Mouse (Mus musculus): ENCODE data around the gene Chad. TPM values are rescaled to one million over a fixed set of nuclear protein-coding genes. Genes with fewer than 3 reads are reported as not detected.

Chad gene
- polyA plus RNA-seq, 1 experiment from 2014 or later = 0.54 TPM

GRCm38 (mm10) chr11:94570612-94571011 is 5.8 kb downstream of the Chad start:
- Histone ChIP-seq H3K9me3 (no peaks in the 10 kb centered on the region), H3K4me3 (no peak overlapping the region), H3K27me3 (peaks cover 7% of the 10 kb centered on the region), H3K4me1 (replicated peaks) (no peaks in the 10 kb centered on the region), H3K36me3 (no peaks in the 10 kb centered on the region), H3K9ac (no peak overlapping the region), H3K27ac (replicated peaks) (no peak overlapping the region), H3K4me2 (no peak overlapping the region)
- no peak for ATAC-seq (ENCODE audit: low FRiP score, low read depth)
- 30% methylated on average over 9 of the region's 9 CpGs for WGBS

GRCm38 (mm10) chr11:94571850-94572249 is 7.0 kb downstream of the Chad start:
- 95% methylated on average over 1 of the region's 1 CpGs for WGBS
- no peaks in the 10 kb centered on the region for H3K4me1 ChIP-seq (replicated peaks)
- no peak overlapping the region for H3K4me3 ChIP-seq
- no peaks in the 10 kb centered on the region for H3K36me3 ChIP-seq
- no peak overlapping the region for H3K9ac ChIP-seq
- ATAC-seq (ENCODE audit: low FRiP score, low read depth) = no peak
- no peaks in the 10 kb centered on the region for H3K9me3 ChIP-seq
- no peaks in the 10 kb centered on the region for H3K27me3 ChIP-seq
- no peak overlapping the region for H3K4me2 ChIP-seq
- no peak overlapping the region for H3K27ac ChIP-seq (replicated peaks)

GRCm38 (mm10) chr11:94574560-94574959 is 9.7 kb downstream of the Chad start:
- Histone ChIP-seq H3K4me1 (replicated peaks) (no peaks in the 10 kb centered on the region), H3K9me3 (no peaks in the 10 kb centered on the region), H3K9ac (no peak overlapping the region), H3K4me2 (no peak overlapping the region), H3K36me3 (no peaks in the 10 kb centered on the region), H3K27me3 (no peaks in the 10 kb centered on the region), H3K4me3 (no peak overlapping the region), H3K27ac (replicated peaks) (no peak overlapping the region)
- no peak for ATAC-seq (ENCODE audit: low FRiP score, low read depth)
- 25% methylated on average over 6 of the region's 7 CpGs for WGBS

GRCm38 (mm10) chr11:94575036-94575435 is 10.2 kb downstream of the Chad start:
- H3K4me1 ChIP-seq (replicated peaks) = no peaks in the 10 kb centered on the region
- H3K36me3 ChIP-seq = no peaks in the 10 kb centered on the region
- no peaks in the 10 kb centered on the region for H3K27me3 ChIP-seq
- no peak overlapping the region for H3K4me3 ChIP-seq
- no peaks in the 10 kb centered on the region for H3K9me3 ChIP-seq
- no peak overlapping the region for H3K27ac ChIP-seq (replicated peaks)
- no peak overlapping the region for H3K9ac ChIP-seq
- whole genome bisulfite sequencing = 82% methylated on average over 2 of the region's 2 CpGs
- ATAC-seq (ENCODE audit: low FRiP score, low read depth) = no peak
- no peak overlapping the region for H3K4me2 ChIP-seq

- Histone ChIP-seq H3K4me1 (replicated peaks) (no peaks in the 10 kb centered on the region), H3K4me3 (no peak overlapping the region)
- WGBS = 85% methylated on average over 9 of the region's 9 CpGs
Measured at GRCm38 (mm10) chr11:94576361-94576760, 11.5 kb downstream of the Chad start.

DNA sequence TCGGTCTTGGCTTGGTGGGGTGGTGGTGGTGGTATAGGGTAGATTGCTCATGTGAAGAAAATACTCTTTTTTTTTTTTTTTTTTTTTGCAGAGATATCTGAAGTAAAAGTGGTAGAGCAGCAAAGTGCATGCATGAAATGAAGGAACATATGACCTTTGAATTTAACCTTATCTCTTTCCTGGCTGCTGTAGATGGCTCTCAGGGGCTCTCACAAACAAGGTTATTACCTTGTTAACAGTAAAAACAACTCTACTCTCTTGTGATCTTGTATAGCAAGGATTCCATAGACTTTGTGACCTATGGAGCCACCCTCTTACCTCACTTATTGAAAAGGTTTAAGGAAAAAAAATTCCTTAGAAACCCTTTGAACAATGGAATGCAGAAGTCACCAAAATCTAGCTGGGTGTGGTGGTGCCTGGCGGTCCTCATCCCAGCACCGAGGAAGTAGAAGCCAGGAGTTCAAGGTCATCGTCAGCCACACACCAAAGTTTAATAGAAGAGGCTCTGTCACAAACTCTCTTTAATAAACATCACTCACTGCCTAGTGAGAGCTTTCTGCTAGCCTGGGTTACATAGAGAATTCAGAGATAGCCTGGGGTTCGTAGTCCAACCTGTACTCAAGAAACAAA is 15.4 kb downstream of the Chad start:
- H3K36me3 ChIP-seq = no peaks in the 10 kb centered on the region

More at GRCm38 (mm10) chr11:94576361-94576760, 11.5 kb downstream of the Chad start:
- H3K27me3 ChIP-seq = no peaks in the 10 kb centered on the region
- no peak for ATAC-seq (ENCODE audit: low FRiP score, low read depth)
- H3K9me3 ChIP-seq = no peaks in the 10 kb centered on the region
- H3K27ac ChIP-seq (replicated peaks) = no peak overlapping the region
- H3K4me2 ChIP-seq = no peak overlapping the region
- no peaks in the 10 kb centered on the region for H3K36me3 ChIP-seq
- no peak overlapping the region for H3K9ac ChIP-seq

DNA sequence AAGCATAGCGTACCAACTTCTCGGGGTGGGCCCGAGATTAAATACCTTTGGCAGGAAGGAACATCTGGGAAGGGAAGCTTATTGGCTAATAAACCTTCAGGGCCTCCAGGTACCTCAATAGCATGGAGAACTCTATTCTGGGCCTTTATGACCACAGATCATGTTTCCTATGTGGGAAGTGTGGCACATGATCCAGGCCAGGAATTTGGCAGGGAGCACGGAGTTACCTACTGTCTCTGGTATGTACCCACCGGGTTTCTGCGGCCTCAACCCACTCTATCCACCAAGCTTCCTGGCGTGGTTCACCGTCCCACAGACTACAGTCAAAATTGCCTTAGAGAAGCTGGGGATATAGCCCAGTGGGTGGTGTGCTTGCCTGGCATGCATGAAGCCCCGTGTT is 20.2 kb downstream of the Chad start:
- Histone ChIP-seq H3K36me3 (no peaks in the 10 kb centered on the region), H3K27me3 (no peaks in the 10 kb centered on the region), H3K4me3 (no peak overlapping the region), H3K4me1 (replicated peaks) (no peaks in the 10 kb centered on the region), H3K9ac (no peak overlapping the region), H3K27ac (replicated peaks) (no peak overlapping the region), H3K4me2 (no peak overlapping the region), H3K9me3 (no peaks in the 10 kb centered on the region)
- 95% methylated on average over 9 of the region's 9 CpGs for WGBS
- ATAC-seq (ENCODE audit: low FRiP score, low read depth) = no peak

More for the DNA sequence above, 15.4 kb downstream of the Chad start:
- H3K27me3 ChIP-seq = no peaks in the 10 kb centered on the region
- H3K4me2 ChIP-seq = no peak overlapping the region
- H3K9me3 ChIP-seq = no peaks in the 10 kb centered on the region
- no peak overlapping the region for H3K9ac ChIP-seq
- 93% methylated on average over 5 of the region's 5 CpGs for WGBS
- H3K4me3 ChIP-seq = no peak overlapping the region
- no peak overlapping the region for H3K27ac ChIP-seq (replicated peaks)
- no peak for ATAC-seq (ENCODE audit: low FRiP score, low read depth)
- H3K4me1 ChIP-seq (replicated peaks) = no peaks in the 10 kb centered on the region

DNA sequence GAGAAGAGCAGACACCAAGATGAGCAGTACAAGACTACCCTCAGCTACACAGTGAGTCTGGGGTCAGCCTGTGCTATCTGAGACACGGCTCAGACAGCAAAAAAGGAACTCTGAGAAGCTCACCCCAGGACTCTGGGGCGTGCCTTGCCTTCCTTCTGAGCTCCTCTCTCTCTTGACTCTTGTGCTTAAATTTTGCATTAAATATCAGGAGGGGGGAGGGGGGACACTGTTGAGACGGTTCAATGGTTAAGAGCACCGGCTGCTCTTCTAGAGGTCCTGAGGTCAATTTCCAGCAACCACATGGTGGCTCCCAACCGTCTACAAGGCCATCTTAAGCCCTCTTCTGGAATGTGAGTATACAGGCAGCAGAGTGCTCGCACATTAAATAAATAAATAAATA is 22.7 kb downstream of the Chad start:
- no peaks in the 10 kb centered on the region for H3K9me3 ChIP-seq

DNA sequence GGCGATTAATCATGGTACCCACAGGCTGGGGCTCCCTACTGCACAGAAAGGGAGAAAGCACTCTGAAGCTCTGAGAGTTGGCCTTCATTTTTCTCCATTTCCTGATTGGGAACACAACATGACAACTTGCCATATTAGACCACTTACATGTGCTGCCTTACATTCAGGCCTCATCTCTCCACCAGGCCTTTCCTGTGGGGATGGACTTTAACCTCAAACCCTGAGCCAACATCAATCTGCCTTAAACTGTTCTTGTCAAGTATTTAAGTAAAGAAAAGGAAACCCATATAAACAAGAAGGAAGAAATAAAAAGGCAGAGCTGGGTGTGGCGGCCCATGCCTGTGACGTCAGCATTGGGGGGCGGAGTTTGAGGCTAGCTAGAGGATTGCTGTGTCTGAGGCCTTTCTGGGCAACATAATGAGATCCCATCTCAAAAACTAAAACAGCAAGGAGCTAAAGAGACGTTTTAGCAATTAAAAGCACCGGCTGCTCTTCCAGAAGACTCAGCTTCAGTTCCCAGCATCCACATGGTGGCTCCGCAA is 31.5 kb downstream of the Chad start:
- Histone ChIP-seq H3K36me3 (no peaks in the 10 kb centered on the region), H3K27me3 (0 out of 2 replicates have a peak, but pooled peaks cover 5% of the 10 kb centered on the region), H3K27ac (replicated peaks) (no peak overlapping the region), H3K4me2 (no peak overlapping the region), H3K9ac (no peak overlapping the region), H3K4me3 (no peak overlapping the region), H3K4me1 (replicated peaks) (peaks cover 3% of the 10 kb centered on the region), H3K9me3 (no peaks in the 10 kb centered on the region)
- ATAC-seq (ENCODE audit: low FRiP score, low read depth) = no peak
- WGBS = 72% methylated on average over 7 of the region's 7 CpGs

More for the DNA sequence above, 22.7 kb downstream of the Chad start:
- no peak overlapping the region for H3K4me3 ChIP-seq
- no peak for ATAC-seq (ENCODE audit: low FRiP score, low read depth)
- H3K4me2 ChIP-seq = no peak overlapping the region
- H3K27ac ChIP-seq (replicated peaks) = no peak overlapping the region
- no peaks in the 10 kb centered on the region for H3K36me3 ChIP-seq
- WGBS = 75% methylated on average over 6 of the region's 6 CpGs
- no peak overlapping the region for H3K9ac ChIP-seq
- no peaks in the 10 kb centered on the region for H3K27me3 ChIP-seq
- no peaks in the 10 kb centered on the region for H3K4me1 ChIP-seq (replicated peaks)

DNA sequence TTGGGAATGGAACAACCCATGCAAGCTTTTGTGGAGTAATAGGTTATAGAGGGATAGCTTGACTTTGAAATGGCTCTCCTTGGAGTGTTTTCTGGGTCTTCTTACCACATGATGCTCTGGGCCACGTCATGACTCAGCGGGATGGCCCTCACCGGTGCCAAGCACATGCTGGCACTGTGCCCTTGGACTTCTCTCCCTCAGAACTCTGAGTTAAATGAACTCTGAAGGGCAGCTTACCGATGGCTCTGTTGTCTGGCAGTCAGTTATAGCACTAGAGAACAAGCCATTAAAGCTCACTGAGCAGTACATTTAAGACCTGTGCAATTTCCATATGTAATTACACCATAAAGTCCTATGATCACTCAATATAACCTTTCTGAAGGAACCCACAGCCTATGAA is 32.5 kb downstream of the Chad start:
- H3K4me2 ChIP-seq = no peak overlapping the region
- H3K9ac ChIP-seq = no peak overlapping the region
- H3K9me3 ChIP-seq = no peaks in the 10 kb centered on the region
- no peak overlapping the region for H3K4me3 ChIP-seq
- no peak for ATAC-seq (ENCODE audit: low FRiP score, low read depth)
- H3K27me3 ChIP-seq = peaks cover 8% of the 10 kb centered on the region; the same call in 1 of the 2 replicates
- 66% methylated on average over 4 of the region's 4 CpGs for WGBS
- no peaks in the 10 kb centered on the region for H3K36me3 ChIP-seq
- peaks cover 12% of the 10 kb centered on the region for H3K4me1 ChIP-seq (replicated peaks)
- H3K27ac ChIP-seq (replicated peaks) = no peak overlapping the region

- Histone ChIP-seq H3K9me3 (no peaks in the 10 kb centered on the region), H3K27me3 (peaks cover 8% of the 10 kb centered on the region; the same call in 1 of the 2 replicates), H3K4me2 (no peak overlapping the region), H3K4me3 (no peak overlapping the region), H3K4me1 (replicated peaks) (peaks cover 12% of the 10 kb centered on the region), H3K9ac (no peak overlapping the region), H3K27ac (replicated peaks) (no peak overlapping the region), H3K36me3 (no peaks in the 10 kb centered on the region)
- no peak for ATAC-seq (ENCODE audit: low FRiP score, low read depth)
- 76% methylated on average over 6 of the region's 6 CpGs for WGBS
Measured at GRCm38 (mm10) chr11:94598437-94599120, 33.7 kb downstream of the Chad start.

- Histone ChIP-seq H3K4me3 (no peak overlapping the region), H3K4me2 (peak overlapping the region; percentile 66; the same call in 1 of the 2 replicates), H3K9ac (no peak overlapping the region), H3K27ac (replicated peaks) (no peak overlapping the region), H3K4me1 (replicated peaks) (peaks cover 12% of the 10 kb centered on the region), H3K27me3 (peaks cover 8% of the 10 kb centered on the region; the same call in 1 of the 2 replicates), H3K9me3 (no peaks in the 10 kb centered on the region), H3K36me3 (no peaks in the 10 kb centered on the region)
- WGBS = 91% methylated on average over 7 of the region's 7 CpGs
- no peak for ATAC-seq (ENCODE audit: low FRiP score, low read depth)
Measured at GRCm38 (mm10) chr11:94600447-94600846, 35.6 kb downstream of the Chad start.

Measured in hindbrain, embryonic 15.5 days (tissue).